Mouse (Mus musculus) heart, embryonic 11.5 days (tissue): ENCODE measurements around the gene Olfr535. TPM values are rescaled to one million over a fixed set of nuclear protein-coding genes. Genes with fewer than 3 reads are reported as not detected.

Source experiments
- ATAC-seq: fragments of 200-750 bp; cut with Nextera tagmentation; replicated peaks from 2 replicates; pipeline ENCODE4 v1.8.0; 2017; ENCODE audit warnings: moderate library complexity; ENCODE audit not compliant: insufficient number of reproducible peaks, low FRiP score, low TSS enrichment
- H3K27ac ChIP-seq: fragments of 300-500 bp; sonication (generic); 2 replicates; pipeline ENCODE4 v1.5.1; 2014; ENCODE audit warnings: mild to moderate bottlenecking, low read depth, low read length
- H3K27me3 ChIP-seq: fragments of 300-500 bp; sonication (generic); 2 replicates; pipeline ENCODE4 v1.6.1; 2014; ENCODE audit warnings: mild to moderate bottlenecking, low read length, mixed read lengths; ENCODE audit not compliant: control insufficient read depth, insufficient read depth
- H3K36me3 ChIP-seq: fragments of 300-500 bp; sonication (generic); 2 replicates; pipeline ENCODE4 v1.6.1; 2014; ENCODE audit warnings: mild to moderate bottlenecking, low read length, moderate library complexity, mixed read lengths; ENCODE audit not compliant: control insufficient read depth, insufficient read depth
- H3K4me1 ChIP-seq: fragments of 300-500 bp; sonication (generic); 2 replicates; pipeline ENCODE4 v1.6.1; 2014; ENCODE audit warnings: low read length; ENCODE audit not compliant: control insufficient read depth, insufficient read depth
- H3K4me2 ChIP-seq: fragments of 300-500 bp; sonication (generic); 2 replicates; pipeline ENCODE4 v1.6.1; 2014; ENCODE audit warnings: mild to moderate bottlenecking, moderate library complexity
- H3K4me3 ChIP-seq: fragments of 300-500 bp; sonication (generic); 2 replicates; pipeline ENCODE4 v1.5.1; 2014; ENCODE audit warnings: low read depth, low read length
- H3K9ac ChIP-seq: fragments of 300-500 bp; sonication (generic); 2 replicates; pipeline ENCODE4 v1.6.1; 2014; ENCODE audit warnings: mild to moderate bottlenecking, low read depth, low read length, moderate library complexity
- H3K9me3 ChIP-seq: fragments of 300-500 bp; sonication (generic); replicated peaks from 2 replicates; pipeline ENCODE4 v1.6.1; 2016; ENCODE audit warnings: low read length; ENCODE audit not compliant: control insufficient read depth
- WGBS: fragments of 180-500 bp; shearing (Covaris S2); extraction: QIAGEN DNeasy Blood & Tissue Kit; methylation state at CpG from one replicate; pipeline ENCODE4 v1.1.7; 2014; ENCODE audit not compliant: insufficient replicate concordance; 5-methylcytosine and 5-hydroxymethylcytosine counted together
- polyA plus RNA-seq: library from polyadenylated mRNA; unstranded; fragments of >200 nt; fragmentation: Nextera tagmentation; extraction: Ambion mirVana; gene quantifications from 2 replicates; pipeline ENCODE4 v1.2.1, GENCODE M21; 2014

Gene Olfr535
- polyA plus RNA-seq, 1 experiment from 2014 or later: not detected

DNA sequence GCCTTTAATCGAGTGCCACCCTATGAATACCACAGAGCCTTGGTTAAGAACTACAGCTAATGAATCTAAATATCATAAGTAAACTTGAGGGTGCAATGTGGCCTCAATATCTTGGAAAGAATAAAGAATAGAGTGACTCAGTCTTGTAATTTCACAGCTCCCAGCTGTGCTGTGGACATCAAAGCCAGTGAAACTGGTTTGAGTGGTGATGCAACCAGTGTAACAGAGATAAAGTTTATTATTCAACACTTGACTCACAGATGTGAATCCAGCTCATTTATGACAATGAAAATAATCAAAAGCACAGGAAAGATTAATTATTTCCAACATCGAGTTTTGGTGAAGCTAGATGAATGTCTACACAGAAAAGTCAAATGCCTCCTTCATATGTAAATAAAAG lies 55.7 kb downstream of the Olfr535 start:
- no peak for ATAC-seq
- no peak overlapping the region for H3K9ac ChIP-seq
- no peaks in the 10 kb centered on the region for H3K4me1 ChIP-seq
- no peaks in the 10 kb centered on the region for H3K9me3 ChIP-seq
- H3K36me3 ChIP-seq: no peaks in the 10 kb centered on the region
- no peak overlapping the region for H3K27ac ChIP-seq
- 61% methylated on average over 2 of the region's 2 CpGs for WGBS
- no peak overlapping the region for H3K4me3 ChIP-seq
- no peaks in the 10 kb centered on the region for H3K27me3 ChIP-seq
- no peak overlapping the region for H3K4me2 ChIP-seq

Other genes starting within 250 kb of the Olfr535 start
- gene 5830411N06Rik, start 236.9 kb upstream of the Olfr535 start, polyA plus RNA-seq: not detected in 2 replicates
- gene Olfr525, start 163.4 kb upstream of the Olfr535 start, polyA plus RNA-seq: not detected in 2 replicates
- gene Olfr527, start 150.2 kb upstream of the Olfr535 start, polyA plus RNA-seq: not detected in 2 replicates
- gene Olfr60, start 122.5 kb upstream of the Olfr535 start, polyA plus RNA-seq: not detected in 2 replicates
- gene Olfr530, start 107.9 kb upstream of the Olfr535 start, polyA plus RNA-seq: not detected in 2 replicates
- gene Olfr531, start 81.3 kb upstream of the Olfr535 start, polyA plus RNA-seq: not detected in 2 replicates
- not detected in 2 replicates for gene Olfr532, start 62.6 kb upstream of the Olfr535 start, polyA plus RNA-seq
- gene Olfr533, start 20.8 kb upstream of the Olfr535 start, polyA plus RNA-seq: not detected in 2 replicates
- not detected in 2 replicates for gene Olfr536, start 23.2 kb downstream of the Olfr535 start, polyA plus RNA-seq
- gene Olfr538, start 83.7 kb downstream of the Olfr535 start, polyA plus RNA-seq: not detected in 2 replicates
- gene Olfr46, start 117.1 kb downstream of the Olfr535 start, polyA plus RNA-seq: not detected in 2 replicates
- gene Olfr61, start 144.8 kb downstream of the Olfr535 start, polyA plus RNA-seq: not detected in 2 replicates
- not detected in 2 replicates for gene Olfr53, start 162.2 kb downstream of the Olfr535 start, polyA plus RNA-seq
- not detected in 2 replicates for gene Olfr539, start 175.7 kb downstream of the Olfr535 start, polyA plus RNA-seq
- not detected in 2 replicates for gene Olfr45, start 197.7 kb downstream of the Olfr535 start, polyA plus RNA-seq
- gene Olfr541, start 213.1 kb downstream of the Olfr535 start, polyA plus RNA-seq: not detected in 2 replicates